Mouse (Mus musculus): Measurements from ENCODE around the gene Yars.

The Yars gene

GRCm38 (mm10) chr4:129231594-129232450, 42.3 kb downstream of the Yars start:
- DNase-seq: peak; percentile 57 to 72

DNA sequence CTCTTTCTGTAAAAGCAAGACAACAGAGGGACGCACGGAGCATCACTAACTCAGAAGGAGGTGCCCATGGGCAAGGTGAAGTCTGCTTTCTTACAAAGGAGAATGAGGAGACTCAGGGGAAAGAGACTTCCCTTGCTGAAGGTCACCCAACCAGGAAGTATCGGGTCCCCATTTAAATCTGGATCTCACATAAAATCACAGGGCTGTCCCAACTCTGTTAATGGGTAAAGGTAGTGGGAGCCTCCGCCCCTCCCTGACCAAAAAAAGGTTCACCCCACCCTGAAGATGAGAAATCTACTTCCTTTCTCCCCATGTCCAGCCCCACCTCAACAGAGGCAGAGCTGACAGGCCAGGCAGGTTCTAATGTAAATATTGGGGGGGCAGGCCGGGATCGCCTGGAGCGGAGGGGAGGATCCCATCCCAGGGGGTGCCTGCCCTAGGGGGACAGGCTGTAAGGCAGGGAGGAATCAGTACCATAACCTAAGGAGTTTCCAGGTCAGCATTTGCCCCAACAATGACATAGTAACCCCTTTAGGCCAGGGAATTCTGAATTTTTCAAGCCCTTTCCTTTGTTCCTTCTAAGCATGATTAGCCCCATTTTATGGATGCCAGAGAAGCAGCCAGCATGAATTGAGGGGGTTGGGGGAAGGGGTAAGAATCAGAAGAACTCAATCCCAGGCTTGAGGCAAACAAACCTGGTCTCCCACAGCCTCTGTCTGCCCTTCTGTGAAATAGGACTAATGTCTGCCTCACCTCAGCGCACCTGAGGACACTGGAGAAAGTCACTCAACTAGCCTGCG, 43.2 kb downstream of the Yars start:
- no peak for DNase-seq

GRCm38 (mm10) chr4:129234488-129234887, 44.9 kb downstream of the Yars start:
- DNase-seq: peak in 1 of 2 experiments; percentile 38

DNA sequence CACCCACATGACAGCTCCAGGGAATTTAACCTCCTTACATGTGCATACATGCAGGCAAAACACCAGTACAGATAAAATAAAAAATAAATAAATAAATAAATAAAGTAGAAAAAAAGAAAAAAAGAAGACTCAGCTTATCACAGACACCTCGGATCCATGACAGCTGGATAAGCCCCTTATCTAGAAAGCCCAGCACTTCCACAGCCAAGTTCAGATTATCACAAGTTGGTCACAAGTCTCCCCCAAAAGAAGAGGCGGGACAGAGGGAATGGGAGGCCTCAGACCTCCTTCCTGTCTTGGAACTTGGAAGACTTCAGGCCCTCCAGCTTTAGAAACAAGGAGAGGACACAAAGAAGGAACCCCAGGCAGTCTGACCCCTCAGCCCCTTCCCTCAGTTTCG, 45.6 kb downstream of the Yars start:
- DNase-seq: no peak

DNA sequence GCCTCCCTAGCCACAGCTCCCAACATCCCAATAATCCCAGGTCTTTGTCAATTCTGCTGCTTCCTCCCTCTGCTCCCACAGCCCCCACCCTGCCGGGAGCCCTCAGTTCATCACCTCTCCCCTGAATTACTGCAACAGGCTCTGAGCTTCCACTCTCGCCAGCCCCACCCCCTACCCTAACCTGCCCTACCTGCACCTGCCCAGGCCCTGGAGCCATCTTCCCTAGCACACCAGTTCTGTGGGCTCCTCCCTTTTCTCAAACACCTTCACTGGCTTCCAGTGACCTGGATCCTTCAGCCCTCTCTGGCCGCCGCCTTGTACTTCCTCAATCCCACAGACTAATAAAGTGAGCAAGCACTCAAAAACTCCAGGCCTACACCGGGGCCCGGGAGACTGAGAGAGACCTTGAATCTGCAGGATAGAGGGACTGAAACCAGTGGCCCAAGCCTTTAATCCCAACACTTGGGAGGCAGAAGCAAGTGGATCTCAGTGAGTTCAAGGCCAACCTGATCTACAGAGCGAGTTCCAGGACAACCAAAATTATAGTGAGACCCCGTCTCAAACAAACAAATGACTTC, 46.8 kb downstream of the Yars start:
- no peak for DNase-seq

- DNase-seq: peak; percentile 74 to 84
Observed at GRCm38 (mm10) chr4:129237843-129238441, 48.4 kb downstream of the Yars start.

- peak in 1 of 2 experiments; percentile 40 for DNase-seq
Observed at GRCm38 (mm10) chr4:129238579-129239016, 49.0 kb downstream of the Yars start.

- DNase-seq: peak; percentile 92 to 94
Observed at GRCm38 (mm10) chr4:129239075-129239474, 49.5 kb downstream of the Yars start.

DNA sequence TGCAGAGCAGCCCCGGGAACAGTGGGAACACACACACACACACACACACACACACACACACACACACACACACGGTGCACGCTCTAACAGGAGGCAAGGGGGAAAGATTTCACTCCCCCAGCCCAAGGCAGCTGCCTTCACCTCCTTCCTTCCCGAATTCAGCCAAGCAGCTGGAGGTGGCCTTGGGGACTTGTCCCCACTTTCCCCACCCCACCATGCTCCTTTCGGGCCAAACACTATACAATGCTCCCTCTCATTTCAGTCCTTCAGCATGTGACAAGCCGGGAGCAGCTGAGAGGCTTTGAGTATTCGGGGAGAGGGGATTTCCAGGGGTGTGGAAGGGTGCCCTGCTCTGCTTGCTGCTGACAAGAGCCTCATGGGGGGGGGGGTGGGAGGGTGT, 52.3 kb downstream of the Yars start:
- DNase-seq: no peak

DNA sequence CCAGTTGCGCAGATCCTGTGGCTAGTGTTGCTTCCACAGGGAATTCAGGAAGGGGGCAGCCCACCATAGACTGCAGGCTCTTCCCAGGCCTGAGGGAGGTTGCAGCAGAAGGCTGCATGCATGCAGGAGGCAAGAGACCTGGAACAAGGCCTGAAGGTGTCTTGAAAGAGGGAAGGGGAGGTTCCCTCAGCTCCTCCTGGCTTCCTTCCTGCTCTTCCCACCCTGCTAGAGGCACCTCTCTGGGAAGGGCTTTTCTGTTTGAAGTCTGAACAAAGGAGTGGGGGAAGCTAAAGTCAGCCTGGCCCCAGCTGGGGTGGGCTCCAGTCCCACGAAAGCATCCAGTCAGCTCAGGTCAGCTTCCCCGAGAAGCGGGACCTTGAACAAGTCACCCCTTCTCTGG, 52.8 kb downstream of the Yars start:
- DNase-seq: no peak

DNA sequence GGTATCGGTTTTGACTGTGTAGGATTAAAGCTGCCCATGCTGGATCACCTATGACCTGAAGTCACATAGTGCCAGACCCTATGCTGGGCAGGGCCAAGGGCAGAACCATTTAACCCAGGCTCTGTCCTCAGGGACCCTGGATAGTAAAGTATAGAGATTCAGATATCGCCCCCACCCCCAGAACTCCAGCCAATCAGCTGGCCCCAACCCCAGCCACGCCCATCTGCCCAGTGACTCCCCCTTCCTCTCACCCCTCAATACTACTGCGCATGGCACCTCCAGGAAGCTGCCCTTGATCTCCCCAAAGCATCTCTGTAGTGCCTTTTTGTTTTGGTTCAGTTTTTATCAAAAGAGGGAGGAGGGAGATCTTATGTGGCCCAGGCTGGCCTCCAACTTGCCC, 53.2 kb downstream of the Yars start:
- DNase-seq: no peak

GRCm38 (mm10) chr4:129244802-129245201, 55.2 kb downstream of the Yars start:
- no peak for DNase-seq

DNA sequence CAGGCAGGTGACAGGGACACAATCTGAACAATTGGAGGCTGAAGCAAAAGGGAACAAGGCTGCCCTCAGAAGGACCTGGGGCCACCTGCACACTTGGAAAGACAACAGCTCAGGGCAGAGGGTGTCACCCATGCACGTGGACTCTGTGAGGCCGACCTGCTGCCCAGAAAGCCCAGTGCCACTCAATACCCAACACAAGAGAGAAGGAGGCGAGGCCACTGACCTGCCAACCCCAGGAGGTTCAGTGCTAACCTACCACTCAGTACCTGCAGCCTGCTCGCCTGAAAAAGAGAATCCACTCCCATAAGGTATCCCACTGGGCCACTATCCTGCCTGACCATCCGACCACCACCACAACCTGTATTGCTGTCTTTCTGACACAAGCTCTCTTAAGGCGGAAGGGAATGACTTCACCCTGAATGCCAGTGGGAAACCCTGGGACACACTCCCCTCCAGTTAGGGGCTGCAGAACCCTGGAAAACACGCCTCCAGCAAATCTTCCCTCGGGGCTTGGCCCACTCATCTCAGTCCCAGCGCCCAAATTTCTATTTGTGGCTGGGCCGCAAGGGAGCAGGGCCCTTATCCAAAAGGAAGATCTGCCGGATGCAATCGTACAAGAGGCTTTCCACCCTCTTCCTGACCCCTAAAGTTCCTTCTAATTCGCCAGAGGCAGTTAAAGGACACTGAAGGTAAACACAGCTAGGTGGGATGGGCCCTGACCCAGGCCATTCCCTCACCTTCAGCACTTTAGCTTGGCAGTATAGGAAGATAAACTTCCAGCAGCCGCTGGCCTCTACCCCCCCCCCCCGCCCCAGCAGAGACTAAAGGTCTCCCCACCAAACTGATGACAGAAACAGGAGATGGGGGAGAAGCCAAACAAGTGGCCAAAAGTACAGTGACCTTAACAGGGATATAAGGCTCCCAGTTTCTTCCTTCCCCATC, 57.1 kb downstream of the Yars start:
- DNase-seq: no peak

DNA sequence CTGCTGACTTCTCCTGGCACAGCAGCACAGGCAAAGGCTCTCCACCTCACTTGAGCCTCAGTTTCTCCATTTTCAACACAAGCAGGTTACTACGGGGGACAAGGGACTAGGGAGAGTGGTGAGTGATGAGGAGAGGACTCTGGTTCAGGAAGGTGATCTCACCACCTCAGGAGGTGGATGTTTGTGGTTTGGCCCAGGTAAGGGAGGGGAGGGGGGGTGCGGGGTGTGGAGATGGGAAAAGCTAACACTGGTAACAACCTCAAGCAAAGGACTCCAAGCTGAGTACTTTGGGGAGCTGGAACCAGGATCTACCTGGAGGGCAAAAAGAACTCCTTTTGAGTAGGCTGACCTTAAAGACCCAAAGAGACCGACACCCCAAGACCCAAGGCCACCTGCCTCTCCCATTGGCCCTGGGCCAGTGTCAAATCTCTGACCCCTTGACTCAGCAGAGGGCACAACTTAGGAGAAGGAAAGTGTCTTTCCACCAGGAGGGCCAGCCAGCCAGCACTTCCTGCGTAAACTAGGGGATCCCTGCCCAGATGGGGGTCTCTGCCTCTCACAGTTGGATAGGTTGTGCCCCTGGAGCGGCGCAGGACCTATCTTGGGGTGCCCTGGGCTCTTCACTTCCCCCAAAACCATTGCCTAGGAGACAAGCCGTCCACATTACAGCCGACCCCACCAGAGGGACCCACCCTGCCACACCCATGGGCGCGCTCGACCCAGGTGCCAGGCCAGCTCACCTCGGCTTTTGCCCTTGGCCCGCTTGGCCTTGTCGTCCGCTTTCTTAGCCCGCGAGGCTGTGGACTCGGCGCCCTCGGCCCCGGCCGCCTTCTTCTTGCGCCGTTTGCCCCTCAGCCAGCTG, 58.1 kb downstream of the Yars start:
- DNase-seq: peak; percentile 57 to 63

GRCm38 (mm10) chr4:129248243-129248767, 58.7 kb downstream of the Yars start:
- DNase-seq: peak; percentile 50 to 69

GRCm38 (mm10) chr4:129249288-129249687, 59.7 kb downstream of the Yars start:
- no peak for DNase-seq

DNA sequence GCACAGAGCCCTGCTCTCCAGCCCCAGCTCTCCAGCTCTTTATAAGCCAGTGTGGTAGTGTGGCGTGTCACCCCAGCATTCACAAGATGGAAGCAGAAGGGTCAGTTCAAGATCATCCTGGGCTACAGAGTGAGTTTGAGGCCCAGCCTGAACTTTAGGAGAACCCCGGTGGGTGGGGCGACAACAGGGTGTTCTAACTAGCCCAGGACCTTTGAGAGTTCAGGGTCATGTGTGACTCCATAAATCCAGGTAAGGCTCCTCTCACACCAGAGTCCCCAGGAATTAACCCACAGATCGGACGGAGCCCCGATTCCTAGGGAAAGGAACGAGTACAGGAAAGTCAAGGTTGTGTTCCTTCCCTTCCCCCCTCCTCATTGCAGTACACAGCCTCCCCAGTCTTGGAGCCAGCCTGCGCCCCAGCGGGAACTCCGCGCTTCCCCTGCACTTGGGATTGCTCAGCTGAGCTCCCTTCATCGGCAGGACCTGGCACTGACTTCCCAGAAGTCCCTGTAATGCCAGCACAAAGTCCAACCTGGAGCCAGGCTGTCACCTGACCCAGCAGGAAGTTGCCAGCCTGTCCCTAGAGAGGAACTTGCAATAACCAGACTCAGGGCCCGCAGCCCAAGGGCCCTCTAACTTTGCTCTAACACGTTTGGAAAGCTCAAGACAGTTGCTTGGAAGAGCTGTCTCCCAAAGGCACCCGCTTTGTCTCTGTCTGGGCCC, 61.4 kb downstream of the Yars start:
- DNase-seq: peak; percentile 65 to 83

GRCm38 (mm10) chr4:129251482-129252125, 62.0 kb downstream of the Yars start:
- peak; percentile 49 to 59 for DNase-seq

DNA sequence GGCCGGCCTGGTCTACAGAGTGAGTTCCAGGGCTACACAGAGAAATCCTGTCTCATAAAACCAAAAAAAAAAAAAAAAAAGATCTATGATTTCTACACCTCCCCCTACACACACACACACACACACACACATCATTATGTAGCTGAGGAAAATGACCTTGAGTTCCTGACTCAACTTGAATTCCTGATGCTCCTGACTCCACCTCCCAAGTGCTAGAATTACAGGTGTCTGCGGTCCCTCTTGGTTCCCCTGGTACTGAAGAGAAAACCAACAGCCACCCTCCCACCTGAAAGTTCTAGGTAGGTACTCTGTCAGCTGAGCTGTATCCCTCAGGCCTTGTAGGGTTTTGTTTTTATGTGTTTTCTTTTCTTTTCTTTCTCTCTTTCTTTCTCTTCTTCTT, 62.9 kb downstream of the Yars start:
- DNase-seq: no peak

All from kidney, postnatal 4 days (tissue).